29 mouse cellular contexts compared by ENCODE assay signal in genomic region chr12:91262801-91263200, GRCm38 (mm10).
A peak's percentile ranks its signal among the peaks of the same experiment; 100 is the strongest.
DNase-seq lines count a peak whose midpoint lies in the region; ATAC-seq and TF ChIP-seq lines count a peak whose summit lies in the region.
"Had no signal": no experiment of that assay in that cellular context is flagged by ENCODE, and none has a peak within 500 bp of the region (broad histone marks: within the 10 kb centered on the region; RNA-seq: fewer than 3 reads in every experiment).

No protein-coding gene starts in this region.

- no peak; the same call in 1 of the 2 replicates for ATAC-seq in embryonic facial prominence, embryonic 14.5 days (ENCODE audit: low read depth)
- ATAC-seq in midbrain, embryonic 14.5 days (ENCODE audit: low FRiP score, low TSS enrichment): no peak
- no peak for ATAC-seq in granulocyte monocyte progenitor cell, adult 5-6 weeks (replicated peaks; ENCODE audit: poor library complexity, severe bottlenecking)
- ATAC-seq: CD4-positive, CD25-positive, alpha-beta regulatory T cell, adult 4 months; forebrain, embryonic 16.5 days; hindbrain, embryonic 16.5 days; intestine, embryonic 16.5 days; Patski had no signal

- H3K4me2 ChIP-seq in embryonic facial prominence, embryonic 14.5 days (ENCODE audit: low read depth, low read length): no peak overlapping the region
- H3K4me2 ChIP-seq in midbrain, embryonic 14.5 days (ENCODE audit: low read length): no peak overlapping the region
- H3K4me2 ChIP-seq: embryonic facial prominence, embryonic 12.5 days; heart, embryonic 12.5 days; heart, embryonic 15.5 days; hindbrain, embryonic 13.5 days had no signal

- WGBS in embryonic facial prominence, embryonic 14.5 days: 66% methylated on average over 3 of the region's 3 CpGs
- 75% methylated on average over 3 of the region's 3 CpGs for WGBS in embryonic facial prominence, embryonic 10.5 days
- 72% methylated on average over 3 of the region's 3 CpGs for WGBS in midbrain, embryonic 14.5 days

- H3K9ac ChIP-seq in embryonic facial prominence, embryonic 14.5 days (ENCODE audit: low read depth, low read length): no peak overlapping the region
- no peak overlapping the region for H3K9ac ChIP-seq in midbrain, embryonic 14.5 days (replicated peaks; ENCODE audit: low read length)
- H3K9ac ChIP-seq: embryonic facial prominence, embryonic 12.5 days; heart, embryonic 12.5 days; heart, embryonic 15.5 days; hindbrain, embryonic 13.5 days had no signal

- no peak for TF ChIP-seq CTCF in left cerebral cortex, adult 2 months (IDR thresholded peaks at IDR 0.05)

- H3K4me1 ChIP-seq in embryonic facial prominence, embryonic 14.5 days (ENCODE audit: control insufficient read depth, insufficient read depth, low read length): no peaks in the 10 kb centered on the region
- no peaks in the 10 kb centered on the region for H3K4me1 ChIP-seq in embryonic facial prominence, embryonic 10.5 days
- peaks cover 13% of the 10 kb centered on the region for H3K4me1 ChIP-seq in midbrain, embryonic 14.5 days (ENCODE audit: control insufficient read depth, insufficient read depth, low read length)
- H3K4me1 ChIP-seq: embryonic facial prominence, embryonic 12.5 days; hindbrain, embryonic 10.5 days had no signal

- H3K9me3 ChIP-seq in embryonic facial prominence, embryonic 14.5 days (ENCODE audit: control insufficient read depth, low read length): no peaks in the 10 kb centered on the region
- no peaks in the 10 kb centered on the region for H3K9me3 ChIP-seq in embryonic facial prominence, embryonic 10.5 days
- H3K9me3 ChIP-seq in midbrain, embryonic 14.5 days (ENCODE audit: control insufficient read depth, low read length): no peaks in the 10 kb centered on the region
- H3K9me3 ChIP-seq: embryonic facial prominence, embryonic 12.5 days; heart, embryonic 12.5 days; heart, embryonic 15.5 days; hindbrain, embryonic 10.5 days; hindbrain, embryonic 13.5 days had no signal

- DNase-seq in embryonic facial prominence, embryonic 14.5 days (ENCODE audit: low spot score): peak; percentile 48
- DNase-seq in embryonic facial prominence, embryonic 10.5 days (ENCODE audit: low spot score): no peak
- DNase-seq in Muller cell, postnatal 12 days (ENCODE audit: inconsistent ontology term): peak; percentile 92
- peak; percentile 31 for DNase-seq in adipocyte (ENCODE audit: low spot score)
- DNase-seq in fibroblast of lung, adult 2 months (ENCODE audit: low read depth): peak; percentile 23
- DNase-seq in midbrain, embryonic 14.5 days: no peak
- DNase-seq in left cerebral cortex, adult 2 months (ENCODE audit: extremely low spot score in 1 of 2, low spot score in 2 of 2): no peak
- DNase-seq: adrenal gland, postnatal 10 days; cerebellum, adult 18-20 months; cerebellum, adult 9-10 months; cerebellum, postnatal 14 days; gastrocnemius, postnatal 10 days; gastrocnemius, postnatal 36 days; heart, adult 11 months; heart, postnatal 10 days; heart, postnatal 36 days; kidney, adult 18-20 months; kidney, adult 9 months had no signal

- no peak overlapping the region for H3K27ac ChIP-seq in embryonic facial prominence, embryonic 14.5 days (replicated peaks; ENCODE audit: low read depth, low read length)
- no peak overlapping the region for H3K27ac ChIP-seq in embryonic facial prominence, embryonic 10.5 days (replicated peaks)
- no peak overlapping the region for H3K27ac ChIP-seq in midbrain, embryonic 14.5 days (replicated peaks; ENCODE audit: low read depth, low read length)
- H3K27ac ChIP-seq in left cerebral cortex, adult 2 months: no peak overlapping the region
- H3K27ac ChIP-seq: embryonic facial prominence, embryonic 12.5 days; heart, embryonic 15.5 days; hindbrain, embryonic 10.5 days; hindbrain, embryonic 13.5 days had no signal

- intact Hi-C loops in left cerebral cortex, adult 2 months (cut with DNase I): no loop called here

- H3K4me3 ChIP-seq in embryonic facial prominence, embryonic 14.5 days (ENCODE audit: low read depth, low read length): no peak overlapping the region
- no peak overlapping the region for H3K4me3 ChIP-seq in embryonic facial prominence, embryonic 10.5 days
- no peak overlapping the region for H3K4me3 ChIP-seq in midbrain, embryonic 14.5 days (replicated peaks; ENCODE audit: low read depth, low read length)
- H3K4me3 ChIP-seq in left cerebral cortex, adult 2 months: no peak overlapping the region
- H3K4me3 ChIP-seq: embryonic facial prominence, embryonic 12.5 days; heart, embryonic 12.5 days; heart, embryonic 15.5 days; hindbrain, embryonic 10.5 days; hindbrain, embryonic 13.5 days had no signal

- 0 out of 2 replicates have a peak, but pooled peaks cover 5% of the 10 kb centered on the region for H3K36me3 ChIP-seq in embryonic facial prominence, embryonic 14.5 days (ENCODE audit: control insufficient read depth, insufficient read depth, low read length)
- peaks cover 14% of the 10 kb centered on the region for H3K36me3 ChIP-seq in embryonic facial prominence, embryonic 10.5 days (replicated peaks)
- H3K36me3 ChIP-seq in midbrain, embryonic 14.5 days (ENCODE audit: control insufficient read depth, insufficient read depth, low read length): no peaks in the 10 kb centered on the region
- H3K36me3 ChIP-seq: embryonic facial prominence, embryonic 12.5 days; hindbrain, embryonic 13.5 days had no signal

- H3K27me3 ChIP-seq in embryonic facial prominence, embryonic 14.5 days (replicated peaks; ENCODE audit: control insufficient read depth, insufficient read depth, low read length): no peaks in the 10 kb centered on the region
- H3K27me3 ChIP-seq in embryonic facial prominence, embryonic 10.5 days (replicated peaks; ENCODE audit: low read depth, poor library complexity, severe bottlenecking): no peaks in the 10 kb centered on the region
- H3K27me3 ChIP-seq in midbrain, embryonic 14.5 days (ENCODE audit: control insufficient read depth, insufficient read depth, low read length): no peaks in the 10 kb centered on the region
- H3K27me3 ChIP-seq: embryonic facial prominence, embryonic 12.5 days; heart, embryonic 12.5 days; heart, embryonic 15.5 days; hindbrain, embryonic 13.5 days; Patski had no signal

Comparison
In these comparisons a context has a peak if more than half of its experiments do, and no peak if none do; other contexts are left out.
1. DNase-seq: peak in embryonic facial prominence, embryonic 14.5 days (single experiment), Muller cell, postnatal 12 days (single experiment), adipocyte (single experiment) and fibroblast of lung, adult 2 months (single experiment); none in embryonic facial prominence, embryonic 10.5 days (single experiment), midbrain, embryonic 14.5 days (single experiment) and left cerebral cortex, adult 2 months (0 of 2).